Mouse (Mus musculus) heart, adult 9 months (tissue): ENCODE results near the gene Stk39.

Experiments used
- DNase-seq, 2 experiments: peaks; one replicate each; pipeline ENCODE4 v3.0.0; 2022; ENCODE audit warnings: low spot score in 2 of 2

Gene Stk39

DNA sequence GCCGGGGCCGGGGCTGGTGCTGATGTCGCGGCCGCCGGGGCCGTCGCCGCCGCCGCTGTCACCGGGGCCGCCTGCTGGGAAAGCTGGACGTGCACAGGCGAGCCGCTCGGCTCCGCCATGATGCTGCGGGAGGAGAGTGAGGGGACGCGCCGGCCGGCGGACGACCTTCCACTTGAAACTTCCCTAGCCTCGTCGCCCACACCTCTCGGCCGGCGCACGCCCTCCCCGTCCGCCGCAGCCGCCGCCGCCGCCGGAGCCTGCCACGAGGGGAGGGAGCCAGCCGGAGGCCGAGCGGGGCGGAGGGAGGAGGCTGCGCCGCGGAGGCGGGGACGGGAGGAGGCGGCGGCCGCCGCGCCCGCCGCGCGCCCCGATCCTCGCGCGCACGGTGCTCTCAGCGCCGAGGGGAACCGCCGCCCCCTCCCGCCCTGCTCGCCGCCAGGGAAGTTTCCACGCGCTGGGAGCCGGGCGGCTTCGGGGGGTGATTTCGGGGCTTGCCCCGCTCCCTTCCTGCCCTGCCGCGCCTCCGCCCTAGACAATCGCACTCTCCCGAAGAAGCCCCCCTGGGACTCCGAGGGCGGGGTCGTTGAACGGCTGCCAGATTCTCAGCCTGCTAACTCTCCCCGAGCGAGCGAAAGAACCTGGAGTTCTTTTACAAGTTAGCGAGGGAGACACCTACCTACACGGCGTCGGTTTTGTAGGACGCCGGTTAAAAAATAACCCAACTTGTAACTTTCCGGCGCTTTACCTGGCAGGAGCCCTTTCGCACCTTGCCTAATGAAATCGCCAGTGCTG lies at the start of gene Stk39:
Gene Stk39, minus strand, starts transcription at position 510 of the 792 bp plus-strand sequence.
- DNase-seq, result peak; percentile 76 to 84

DNA sequence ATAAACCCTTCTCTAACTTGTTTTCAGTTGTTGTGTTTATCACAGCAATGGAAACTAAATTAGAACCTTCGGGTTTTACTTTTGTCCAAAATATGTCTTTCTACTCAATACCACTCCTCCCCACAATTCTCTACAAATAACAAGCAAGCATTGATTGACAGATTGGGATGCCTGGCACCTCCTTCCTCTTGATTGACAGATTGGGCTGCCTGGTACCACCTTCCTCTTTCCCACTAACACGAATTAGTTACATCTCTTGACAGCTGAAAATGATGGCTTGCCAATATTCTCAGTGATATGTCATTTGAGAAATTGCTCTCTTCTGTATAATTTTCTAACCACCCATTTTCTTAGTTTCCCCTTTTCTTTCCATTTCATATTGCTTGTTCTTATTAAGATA lies 43.3 kb upstream of the Stk39 start:
- no peak for DNase-seq

DNA sequence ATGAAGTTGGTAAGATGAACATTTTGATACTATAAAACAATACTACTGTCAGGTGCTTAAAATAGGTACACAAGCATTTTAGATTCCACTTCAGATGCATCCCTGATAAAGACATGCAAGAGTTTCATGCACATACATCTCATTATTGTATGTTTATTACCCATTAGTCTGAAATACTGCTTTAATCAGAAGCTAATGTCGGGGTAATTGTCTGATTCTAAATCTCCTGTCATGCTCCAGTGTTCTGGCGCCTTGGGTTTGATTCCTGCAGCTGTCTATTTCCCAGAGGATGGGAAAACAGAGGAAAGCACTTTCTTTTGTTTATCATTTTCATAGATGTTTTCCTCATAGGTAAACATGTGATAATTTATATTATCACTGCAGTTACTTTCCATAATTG lies 31.1 kb upstream of the Stk39 start:
- DNase-seq, result no peak

DNA sequence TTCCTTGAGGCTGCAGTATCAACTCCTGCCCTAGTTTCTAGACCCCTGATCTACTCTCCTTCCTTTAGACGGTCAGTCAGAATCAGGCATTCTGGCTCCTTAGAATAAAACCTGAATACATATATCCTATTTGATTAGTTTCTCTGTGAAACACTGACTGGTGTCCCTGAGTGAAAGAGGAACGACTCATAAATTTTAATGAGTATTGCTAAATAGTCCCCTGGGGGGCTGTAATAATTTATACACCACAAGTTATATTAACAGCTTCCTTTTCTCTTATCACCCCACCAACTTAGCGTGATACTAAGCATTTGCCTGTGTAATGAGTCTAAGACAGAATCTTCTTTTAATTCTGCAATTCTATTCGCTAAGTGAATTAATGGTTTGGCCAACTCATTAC lies 30.7 kb upstream of the Stk39 start:
- DNase-seq, result no peak

DNA sequence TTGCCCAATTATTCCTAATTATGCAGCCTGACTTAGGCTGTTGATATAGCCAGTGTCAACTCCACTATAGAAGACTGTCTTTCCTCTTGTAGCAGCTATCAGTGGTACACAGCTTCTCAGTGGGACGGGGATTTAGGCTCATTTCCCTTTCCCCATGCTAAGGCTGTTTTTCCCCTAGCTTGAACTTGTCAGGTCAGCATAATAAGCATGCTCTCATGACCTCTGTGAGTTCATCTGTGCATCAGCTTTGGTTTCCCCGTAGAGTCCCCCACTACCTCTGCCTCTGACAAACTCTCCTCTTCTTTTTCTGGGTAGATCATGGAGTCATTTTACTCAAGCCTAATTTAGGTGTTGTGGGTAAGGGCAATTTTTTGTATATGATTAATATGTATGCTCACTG lies 30.2 kb upstream of the Stk39 start:
- DNase-seq, result no peak

DNA sequence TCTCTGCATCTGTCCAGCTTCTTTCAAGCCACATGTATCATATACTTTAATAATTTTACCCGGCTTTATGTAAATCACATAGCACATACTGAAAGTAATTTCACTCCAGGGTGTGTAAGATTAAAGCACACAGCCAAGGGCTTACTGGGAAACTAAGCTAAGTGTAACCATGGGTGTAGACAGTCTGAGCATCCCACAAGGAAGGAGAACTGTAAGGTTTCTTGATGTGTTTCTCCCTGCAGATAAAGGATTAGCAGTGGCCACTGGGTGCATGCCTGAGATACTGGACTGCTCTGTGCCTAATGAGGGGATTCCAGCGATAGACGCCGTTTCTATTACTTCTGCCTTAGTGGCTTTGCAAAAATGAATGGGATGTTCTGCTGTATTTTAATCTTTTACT lies 14.2 kb upstream of the Stk39 start:
- DNase-seq, result no peak

DNA sequence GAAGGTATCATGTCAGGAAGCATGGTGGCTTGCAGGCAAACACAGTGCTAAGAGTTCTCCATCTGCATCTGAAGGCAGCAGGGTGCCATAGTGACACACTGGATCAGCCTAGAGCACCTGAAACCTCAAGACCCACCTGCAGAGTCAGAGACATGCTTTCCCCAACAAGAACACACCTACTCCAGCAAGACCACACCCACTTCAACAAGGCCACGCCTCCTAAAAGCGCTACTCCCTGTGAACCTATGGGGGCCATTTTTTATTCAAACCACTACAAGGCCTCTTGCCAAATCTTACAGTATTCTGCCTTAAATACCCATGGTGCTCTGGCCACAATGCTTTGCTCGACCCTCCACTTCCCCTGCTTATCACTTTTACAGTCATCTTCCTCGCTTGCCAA lies 13.1 kb upstream of the Stk39 start:
- no peak for DNase-seq

DNA sequence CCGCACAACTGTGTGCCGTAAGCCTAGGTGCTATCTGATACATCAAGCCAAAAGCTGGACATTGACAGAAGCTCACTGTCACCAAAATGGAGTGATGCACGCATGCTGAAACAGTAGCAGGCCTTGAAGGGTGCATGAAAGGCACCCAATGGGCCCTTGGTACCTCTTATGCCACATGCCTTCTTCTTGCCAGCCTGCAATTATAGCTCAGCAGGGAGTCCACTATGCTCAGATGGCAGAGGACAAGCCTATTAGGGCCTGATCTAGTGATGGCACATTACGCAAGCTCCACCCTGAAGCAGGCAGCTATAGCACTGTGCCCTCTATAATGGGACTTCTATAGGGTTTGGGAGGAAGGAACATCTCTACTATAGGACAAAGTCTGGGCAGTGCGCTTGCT lies 10.8 kb upstream of the Stk39 start:
- DNase-seq, result no peak

DNA sequence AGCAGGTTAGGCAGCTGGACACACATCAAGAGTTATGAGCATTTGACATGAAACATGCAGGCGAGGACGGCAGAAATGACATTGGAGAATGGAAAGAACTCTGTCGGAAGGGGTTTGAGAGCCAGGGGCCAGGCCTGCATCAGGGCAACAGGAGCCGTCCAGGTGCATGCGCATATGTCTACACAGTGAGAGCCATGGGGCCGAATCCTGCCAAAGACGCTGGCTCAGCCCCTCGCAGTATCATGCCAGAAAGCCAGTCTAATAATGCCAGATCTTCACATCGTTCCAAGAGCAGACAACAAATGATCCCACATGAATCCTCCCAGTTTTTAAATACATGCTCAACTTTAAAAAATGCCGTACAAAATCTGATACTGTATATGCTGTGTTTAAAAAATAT lies 7.8 kb upstream of the Stk39 start:
- no peak for DNase-seq

DNA sequence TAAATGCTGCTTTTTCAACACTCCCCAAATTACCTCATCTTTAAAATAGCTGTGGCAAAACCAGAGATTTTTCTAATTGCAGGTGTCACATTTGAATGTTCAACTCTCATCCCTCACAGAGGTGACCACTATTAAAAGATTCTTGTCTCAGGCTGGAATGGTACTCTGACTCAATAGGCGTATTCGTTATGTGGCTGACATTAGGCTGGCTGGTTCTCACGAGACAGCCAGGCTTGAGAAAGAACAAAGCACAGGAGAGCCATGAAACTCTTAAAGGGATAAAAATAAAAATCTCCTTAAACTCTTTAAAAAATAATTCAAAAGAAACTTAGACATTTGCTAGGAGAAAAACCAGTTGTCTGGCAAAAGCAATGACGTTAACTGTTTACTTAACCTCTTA lies 853 bp upstream of the Stk39 start:
- DNase-seq, result no peak

DNA sequence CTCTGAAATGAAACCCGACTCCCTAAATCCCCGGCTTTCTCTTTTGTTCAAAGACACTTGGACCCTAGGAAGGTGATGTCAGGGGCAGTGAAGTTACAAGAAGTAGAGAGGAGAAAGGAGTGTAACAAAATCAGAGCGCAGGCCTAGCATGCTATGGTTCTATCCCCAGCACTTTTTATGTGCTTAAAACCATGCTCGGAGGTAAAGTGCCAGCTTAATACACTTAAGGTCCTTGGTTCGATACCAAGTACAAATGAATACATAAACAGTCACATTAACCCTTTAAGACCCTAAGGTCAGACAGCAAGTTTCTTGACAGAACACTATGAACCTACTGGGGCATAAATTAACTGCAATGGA lies 463 bp upstream of the Stk39 start:
- DNase-seq, result no peak

DNA sequence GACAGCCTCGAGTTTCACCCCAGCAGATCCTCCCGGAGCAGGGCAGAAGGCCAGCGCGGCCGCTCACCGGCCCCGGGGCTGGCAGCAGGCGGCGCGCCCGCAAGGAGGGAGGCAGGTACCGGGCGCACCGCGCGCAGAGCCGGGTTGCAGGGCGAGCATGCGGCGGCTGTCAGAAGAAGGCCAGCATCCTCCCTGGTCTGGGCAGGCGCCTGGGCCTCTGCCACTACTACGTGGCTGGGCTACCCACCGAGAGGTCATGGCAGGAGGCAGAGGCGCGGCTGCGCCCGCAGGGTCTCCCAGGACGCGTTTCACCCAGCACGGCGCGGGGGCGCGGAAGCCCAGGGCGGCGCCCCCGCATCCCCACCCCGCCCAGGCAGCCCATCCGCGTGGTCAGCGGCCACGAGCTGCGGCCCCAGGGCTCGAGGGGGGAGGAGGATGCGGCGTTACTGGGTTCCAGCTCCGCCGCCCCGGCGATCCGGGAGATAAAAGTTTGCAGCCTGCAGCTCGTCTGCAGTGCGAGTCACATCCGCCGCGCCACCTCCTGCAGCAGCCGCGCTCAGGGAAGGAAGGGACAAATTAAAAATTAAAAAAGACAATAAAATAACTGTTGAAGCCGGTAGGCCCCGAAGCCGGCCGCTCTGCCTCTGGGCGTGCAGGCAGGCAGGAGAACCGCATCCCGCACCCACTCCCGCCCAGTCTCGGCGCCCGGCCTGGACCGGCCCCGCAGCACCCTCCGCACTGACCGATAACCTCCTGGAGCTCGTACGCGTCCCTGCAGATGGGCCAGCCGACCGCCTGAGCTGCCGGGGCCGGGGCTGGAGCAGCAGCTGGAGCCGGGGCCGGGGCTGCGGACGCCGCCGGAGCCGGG lies 943 bp downstream of the Stk39 start:
- peak; percentile 53 to 57 for DNase-seq

DNA sequence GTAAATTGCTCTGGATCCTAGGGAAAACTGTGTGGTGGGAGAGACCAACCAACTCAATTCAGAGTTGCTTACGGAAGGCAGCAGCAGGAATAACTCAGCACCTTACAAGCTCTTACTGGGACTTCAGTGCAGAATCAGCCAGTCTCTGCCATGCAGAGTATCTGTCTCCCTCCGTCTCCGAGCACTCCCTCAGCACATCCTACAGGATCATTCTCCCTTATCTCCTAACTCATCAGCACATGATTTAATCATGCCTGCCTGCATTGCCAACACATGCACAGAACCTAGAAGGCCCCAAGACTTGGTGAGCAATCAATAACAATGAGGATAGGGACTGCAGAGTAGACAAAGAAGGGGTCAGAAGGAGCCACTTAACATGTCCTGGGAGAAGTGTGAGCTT lies 2.6 kb downstream of the Stk39 start:
- DNase-seq, result no peak

DNA sequence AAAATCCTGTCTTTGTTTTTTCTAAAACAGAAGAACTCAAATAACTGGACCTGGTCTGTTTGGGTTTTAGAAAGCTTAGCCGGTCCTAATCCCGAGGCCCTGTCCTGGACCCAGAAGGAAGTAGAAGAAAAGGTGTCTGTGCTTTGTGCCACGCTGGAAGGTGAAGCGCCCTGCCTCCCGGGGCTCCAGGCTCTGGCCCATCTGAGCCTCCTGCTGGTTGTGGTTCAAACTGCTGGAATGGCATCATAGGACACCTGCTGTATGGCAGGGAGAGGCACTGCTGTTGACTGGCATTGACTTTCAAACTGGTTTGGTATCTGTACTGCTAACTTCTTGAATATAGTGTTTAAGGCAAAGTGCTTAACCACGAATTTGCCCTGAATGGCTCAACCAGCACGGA lies 3.4 kb downstream of the Stk39 start:
- peak in 1 of 2 experiments; percentile 43 for DNase-seq

DNA sequence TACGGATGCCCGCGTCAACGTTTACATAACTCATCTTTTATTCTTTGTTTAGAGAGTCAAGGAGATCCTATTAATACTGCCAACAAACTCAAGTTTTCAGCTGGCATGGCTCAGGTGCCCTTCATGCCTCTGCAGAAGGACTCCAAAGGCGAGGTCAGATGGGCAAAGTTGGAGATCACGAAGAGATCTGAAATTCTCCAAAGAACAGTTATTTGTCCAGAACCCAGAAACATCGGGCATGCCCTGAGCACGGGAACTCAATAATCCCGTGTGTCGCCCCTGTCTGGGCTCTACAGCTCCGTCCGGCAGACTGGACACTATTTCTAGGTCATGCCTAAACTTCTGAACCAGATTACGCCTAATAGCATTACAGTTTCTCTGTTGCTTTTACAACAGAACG lies 3.8 kb downstream of the Stk39 start:
- DNase-seq, result no peak

DNA sequence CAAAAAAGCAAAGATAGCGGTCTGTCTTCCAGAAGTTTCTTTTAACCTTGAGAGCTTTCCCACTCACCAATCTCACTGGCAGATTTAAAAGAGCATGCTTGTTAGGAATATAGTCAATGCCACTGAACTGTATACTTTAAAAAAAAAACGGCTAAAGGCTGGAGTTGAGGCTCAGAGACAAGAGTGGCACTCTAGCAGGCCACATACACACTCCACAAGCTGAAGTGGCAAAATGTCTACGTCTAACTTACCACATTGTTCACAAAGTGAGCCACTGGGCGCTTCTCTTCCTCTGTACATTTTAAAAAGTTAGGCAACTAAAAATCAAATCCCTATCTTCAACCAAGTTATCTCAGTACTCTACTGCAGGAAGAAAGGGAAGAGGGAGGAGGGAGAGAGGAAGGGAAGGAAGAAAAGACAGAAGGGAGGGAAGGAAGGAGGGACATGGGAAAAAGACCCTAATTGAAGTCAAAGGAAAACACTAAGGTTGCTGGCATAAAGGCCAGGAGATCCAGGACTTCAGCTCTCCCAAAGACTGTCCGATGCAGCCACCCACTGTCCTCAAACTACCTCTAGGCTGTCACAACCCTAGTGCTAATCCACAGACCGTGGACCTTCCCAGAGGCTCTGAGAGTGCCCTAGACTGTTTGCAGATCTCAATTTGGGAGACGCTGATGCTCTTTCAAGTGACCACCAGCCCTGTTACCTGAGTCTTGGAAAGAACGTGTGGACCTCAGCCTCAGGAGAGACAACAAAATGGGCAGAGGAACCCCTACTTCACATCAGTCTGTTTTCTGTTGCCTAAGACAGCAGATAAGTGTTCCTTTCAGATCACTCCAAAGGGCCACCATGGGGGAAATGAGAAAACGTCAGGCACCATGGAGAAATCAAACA lies 4.7 kb downstream of the Stk39 start:
- DNase-seq, result no peak

DNA sequence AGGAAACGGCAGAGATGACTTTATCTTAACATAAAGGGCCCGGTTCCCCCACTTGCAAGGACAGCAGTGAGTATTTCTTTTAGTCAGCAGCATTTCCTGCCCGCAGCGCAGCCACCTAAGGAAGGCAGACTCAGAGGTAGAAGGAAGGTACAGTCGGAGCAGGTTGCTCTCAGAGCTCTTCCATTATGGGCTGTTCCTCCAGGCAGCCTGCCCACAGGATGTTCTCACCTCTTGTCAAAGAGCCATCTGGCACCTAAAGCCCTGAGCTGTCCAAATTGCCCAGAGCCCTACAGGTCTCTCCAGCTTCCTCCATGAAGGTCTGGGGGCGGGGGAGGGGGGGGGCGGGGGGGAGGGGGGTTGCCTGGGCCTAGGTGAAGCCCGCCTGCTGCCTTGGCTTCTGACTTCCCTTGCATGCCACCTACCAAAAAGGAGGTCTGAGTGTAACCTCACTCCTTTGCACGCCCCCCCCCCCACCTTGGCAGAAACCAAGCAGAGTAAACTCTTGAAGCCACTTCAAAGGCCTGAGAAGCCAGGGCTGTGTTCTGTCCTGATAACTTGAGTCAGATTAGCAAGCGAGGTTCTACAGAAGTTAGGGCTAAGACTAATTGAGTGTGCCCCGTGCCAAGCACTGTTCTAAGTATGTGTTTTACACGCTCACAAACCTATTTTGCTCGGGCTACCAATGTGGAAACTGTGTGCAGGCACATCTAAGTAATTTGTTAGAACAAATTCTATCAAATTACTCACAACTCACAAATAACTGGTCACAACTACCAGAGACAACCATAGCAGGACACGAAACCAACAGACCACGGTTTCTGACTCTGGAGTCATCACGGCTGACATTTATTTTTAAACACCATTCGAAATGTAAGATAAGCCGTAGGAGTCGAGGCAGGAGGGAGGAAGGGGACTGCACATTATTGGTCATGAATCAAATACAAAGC lies 5.7 kb downstream of the Stk39 start:
- peak; percentile 63 to 82 for DNase-seq

DNA sequence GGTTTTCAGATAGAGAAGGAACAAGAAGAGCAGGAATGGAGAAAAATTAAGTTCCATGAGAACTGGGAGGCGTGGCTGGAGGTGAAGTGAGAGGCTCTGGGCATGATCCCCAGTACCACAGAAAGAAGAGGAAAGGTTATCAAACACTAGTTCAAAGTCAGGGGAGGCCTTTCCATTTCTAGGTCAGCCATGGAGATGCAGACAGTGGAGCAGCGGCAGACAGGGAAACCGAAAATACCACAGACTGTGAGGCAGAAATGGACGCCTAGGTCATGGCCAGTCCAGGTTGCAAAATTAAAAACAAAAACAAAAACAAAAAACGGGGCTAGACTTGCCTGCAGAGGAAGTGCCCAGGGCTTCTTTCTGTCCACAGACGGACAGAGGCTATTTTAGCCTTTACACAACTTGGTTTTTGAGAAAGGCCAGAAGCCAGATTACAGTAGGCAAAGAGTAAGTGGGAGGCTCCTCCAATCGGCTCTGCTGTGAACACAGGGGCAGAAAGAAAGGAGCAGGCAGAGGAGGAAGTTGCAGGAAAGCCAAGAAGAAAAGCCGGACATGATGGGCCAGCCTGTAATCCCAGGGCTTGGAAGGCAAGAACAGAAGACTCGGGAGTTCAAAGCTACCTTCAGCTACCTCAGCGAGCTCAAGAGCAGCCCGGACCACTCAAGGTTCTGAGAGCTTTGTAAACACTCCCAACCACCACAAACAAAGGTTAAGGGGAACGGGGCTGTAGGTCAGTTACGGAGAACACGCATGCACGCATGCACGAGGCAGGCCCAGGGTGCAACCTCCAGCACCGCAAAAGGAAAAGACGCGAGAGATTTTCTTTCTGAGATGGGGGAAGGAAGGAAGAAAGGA lies 6.6 kb downstream of the Stk39 start:
- no peak for DNase-seq

DNA sequence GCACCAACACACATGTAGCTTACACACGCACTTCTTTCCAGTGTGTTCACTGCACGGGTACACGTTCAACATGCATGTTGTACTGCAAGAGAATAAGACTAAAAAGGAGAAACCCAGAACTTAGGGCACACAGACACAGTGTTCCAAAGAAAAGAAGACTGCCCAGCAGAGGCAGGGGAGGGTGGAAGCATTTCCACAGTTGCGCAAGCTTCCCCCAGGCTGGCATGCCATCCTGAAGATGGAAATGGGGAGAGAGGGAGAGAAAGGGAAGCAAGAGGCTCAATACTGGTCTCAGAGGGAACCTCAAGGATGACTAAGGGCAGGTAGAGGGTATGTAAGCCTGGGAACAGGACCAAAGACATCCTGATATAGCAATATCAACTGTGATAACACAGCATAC lies 7.6 kb downstream of the Stk39 start:
- no peak for DNase-seq

DNA sequence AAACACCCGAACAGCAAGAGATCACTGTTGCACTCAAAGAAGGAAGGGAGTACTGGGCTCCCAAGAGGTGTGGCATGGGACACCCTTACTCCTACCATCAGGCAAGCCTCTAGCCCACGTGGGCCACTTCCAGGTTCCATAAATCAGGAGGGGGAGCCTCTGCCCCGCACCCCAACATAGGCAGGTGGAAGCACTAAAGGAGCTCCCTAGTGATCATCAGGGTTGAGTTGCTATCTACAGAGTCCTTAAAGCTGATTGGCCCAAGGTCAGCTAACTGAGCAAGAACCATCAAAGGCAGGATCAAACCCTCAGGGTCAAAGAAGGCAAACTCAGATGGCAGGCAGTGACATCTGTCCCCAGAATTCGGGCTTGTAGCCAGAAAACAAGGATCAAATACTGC lies 8.3 kb downstream of the Stk39 start:
- no peak for DNase-seq
